ENCODE assay signal across 17 mouse cellular contexts in the genomic region with DNA sequence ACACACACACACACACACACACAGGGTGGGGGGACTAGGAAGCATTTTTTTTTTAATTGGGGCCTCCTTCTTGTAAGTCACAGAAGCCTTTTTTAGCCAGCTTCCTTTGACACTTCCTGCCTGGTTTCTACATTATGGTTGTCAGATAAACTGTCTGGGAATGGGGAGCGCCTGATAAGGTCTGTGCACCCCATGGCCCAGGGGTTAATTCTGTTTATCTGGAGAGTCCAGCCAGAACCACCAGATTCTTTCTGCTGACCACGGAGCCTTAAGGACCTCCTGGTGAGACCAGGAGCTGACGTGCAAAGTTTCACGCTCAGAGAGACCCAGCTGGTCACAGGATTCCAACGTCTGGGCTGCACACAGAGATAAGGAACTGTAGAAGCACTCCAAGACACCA.
A peak's percentile ranks its signal among the peaks of the same experiment; 100 is the strongest.
DNase-seq lines count a peak whose midpoint lies in the region; ATAC-seq lines count a peak whose summit lies in the region.
"Had no signal": no experiment of that assay in that cellular context is flagged by ENCODE, and none has a peak within 500 bp of the region (broad histone marks: within the 10 kb centered on the region; RNA-seq: fewer than 3 reads in every experiment).

No protein-coding gene starts in this region.

- H3K27me3 ChIP-seq in midbrain, embryonic 11.5 days (ENCODE audit: control insufficient read depth, insufficient read depth, low read length), result no peaks in the 10 kb centered on the region
- H3K27me3 ChIP-seq in midbrain, embryonic 16.5 days (ENCODE audit: control insufficient read depth, insufficient read depth, low read depth, low read length), result no peaks in the 10 kb centered on the region
- no peaks in the 10 kb centered on the region for H3K27me3 ChIP-seq in liver, embryonic 11.5 days (replicated peaks; ENCODE audit: control insufficient read depth, insufficient read depth, low read length)
- no peaks in the 10 kb centered on the region for H3K27me3 ChIP-seq in midbrain, embryonic 15.5 days (replicated peaks)
- H3K27me3 ChIP-seq: stomach, embryonic 15.5 days had no signal

- H3K27ac ChIP-seq in midbrain, embryonic 11.5 days (ENCODE audit: low read depth, low read length), result no peak overlapping the region
- H3K27ac ChIP-seq in midbrain, embryonic 16.5 days (ENCODE audit: low read length), result no peak overlapping the region
- peak overlapping the region; percentile 80 for H3K27ac ChIP-seq in liver, embryonic 11.5 days (ENCODE audit: low read depth, low read length)
- H3K27ac ChIP-seq in midbrain, embryonic 15.5 days, result no peak overlapping the region
- H3K27ac ChIP-seq: hindbrain, postnatal 0 days; stomach, embryonic 15.5 days had no signal

- no peaks in the 10 kb centered on the region for H3K9me3 ChIP-seq in midbrain, embryonic 11.5 days (ENCODE audit: control insufficient read depth, low read length)
- H3K9me3 ChIP-seq in midbrain, embryonic 16.5 days (replicated peaks; ENCODE audit: control insufficient read depth, low read length, poor library complexity, severe bottlenecking), result no peaks in the 10 kb centered on the region
- no peaks in the 10 kb centered on the region for H3K9me3 ChIP-seq in liver, embryonic 11.5 days (ENCODE audit: control insufficient read depth, low read length)
- H3K9me3 ChIP-seq in midbrain, embryonic 15.5 days, result no peaks in the 10 kb centered on the region
- H3K9me3 ChIP-seq: stomach, embryonic 15.5 days had no signal

- ATAC-seq in midbrain, embryonic 11.5 days (ENCODE audit: low FRiP score), result no peak
- no peak for ATAC-seq in midbrain, embryonic 16.5 days
- peak; percentile 90 for ATAC-seq in liver, embryonic 11.5 days (replicated peaks; ENCODE audit: low FRiP score)
- peak; percentile 88 for ATAC-seq in megakaryocyte-erythroid progenitor cell, adult 5-6 weeks (replicated peaks; ENCODE audit: low FRiP score, low TSS enrichment, poor library complexity, severe bottlenecking)
- ATAC-seq in midbrain, embryonic 15.5 days (replicated peaks), result no peak
- ATAC-seq: hindbrain, postnatal 0 days had no signal

- intact Hi-C loops in heart, postnatal 10 days (cut with DNase I), result no loop called here

- no peak overlapping the region for H3K4me2 ChIP-seq in midbrain, embryonic 11.5 days
- H3K4me2 ChIP-seq in midbrain, embryonic 16.5 days (ENCODE audit: low read length), result no peak overlapping the region
- peak overlapping the region; percentile 27; the same call in 1 of the 2 replicates for H3K4me2 ChIP-seq in liver, embryonic 11.5 days
- no peak overlapping the region for H3K4me2 ChIP-seq in midbrain, embryonic 15.5 days
- H3K4me2 ChIP-seq: stomach, embryonic 15.5 days had no signal

- H3K4me3 ChIP-seq in midbrain, embryonic 11.5 days (ENCODE audit: low read depth, low read length), result no peak overlapping the region
- no peak overlapping the region for H3K4me3 ChIP-seq in midbrain, embryonic 16.5 days (ENCODE audit: low read depth, low read length)
- H3K4me3 ChIP-seq in liver, embryonic 11.5 days (ENCODE audit: low read depth, low read length), result no peak overlapping the region
- no peak overlapping the region for H3K4me3 ChIP-seq in midbrain, embryonic 15.5 days
- H3K4me3 ChIP-seq: stomach, embryonic 15.5 days had no signal

- no peak overlapping the region for H3K9ac ChIP-seq in midbrain, embryonic 11.5 days (ENCODE audit: low read length)
- H3K9ac ChIP-seq in midbrain, embryonic 16.5 days (ENCODE audit: low read depth, low read length), result no peak overlapping the region
- H3K9ac ChIP-seq in liver, embryonic 11.5 days (ENCODE audit: low read depth, low read length), result no peak overlapping the region
- H3K9ac ChIP-seq in midbrain, embryonic 15.5 days, result no peak overlapping the region
- H3K9ac ChIP-seq: stomach, embryonic 15.5 days had no signal

- no peaks in the 10 kb centered on the region for H3K4me1 ChIP-seq in midbrain, embryonic 11.5 days (ENCODE audit: control insufficient read depth, insufficient read depth, low read length)
- H3K4me1 ChIP-seq in midbrain, embryonic 16.5 days (ENCODE audit: control insufficient read depth, insufficient read depth, low read length), result no peaks in the 10 kb centered on the region
- H3K4me1 ChIP-seq in liver, embryonic 11.5 days (replicated peaks; ENCODE audit: control insufficient read depth, insufficient read depth, low read length), result peaks cover 22% of the 10 kb centered on the region
- H3K4me1 ChIP-seq in midbrain, embryonic 15.5 days, result no peaks in the 10 kb centered on the region
- H3K4me1 ChIP-seq: stomach, embryonic 15.5 days had no signal

- H3K36me3 ChIP-seq in midbrain, embryonic 11.5 days (ENCODE audit: control insufficient read depth, insufficient read depth, low read length), result no peaks in the 10 kb centered on the region
- no peaks in the 10 kb centered on the region for H3K36me3 ChIP-seq in midbrain, embryonic 16.5 days (ENCODE audit: control insufficient read depth, insufficient read depth, low read length)
- H3K36me3 ChIP-seq in liver, embryonic 11.5 days (ENCODE audit: control insufficient read depth, insufficient read depth, low read length), result no peaks in the 10 kb centered on the region
- H3K36me3 ChIP-seq in midbrain, embryonic 15.5 days (replicated peaks), result no peaks in the 10 kb centered on the region
- H3K36me3 ChIP-seq: stomach, embryonic 15.5 days had no signal

- peak; percentile 20 for DNase-seq in heart, adult 8-10 months (ENCODE audit: low spot score)
- no peak for DNase-seq in heart, postnatal 10 days
- DNase-seq in midbrain, embryonic 11.5 days (ENCODE audit: low spot score, missing footprints), result peak; percentile 65
- DNase-seq in liver, embryonic 11.5 days (ENCODE audit: low spot score), result peak; percentile 64
- DNase-seq in cerebellum, postnatal 25 days, result no peak
- DNase-seq: cerebellum, postnatal 10 days; heart, postnatal 36 days; kidney, adult 11 months; lung, adult 18-20 months; lung, postnatal 36 days; midbrain, embryonic 14.5 days; thymus, adult 2 months had no signal

- WGBS in midbrain, embryonic 11.5 days, result 60% methylated on average over 5 of the region's 5 CpGs
- WGBS in midbrain, embryonic 16.5 days, result 68% methylated on average over 5 of the region's 5 CpGs
- 12% methylated on average over 5 of the region's 5 CpGs for WGBS in liver, embryonic 11.5 days
- 68% methylated on average over 5 of the region's 5 CpGs for WGBS in midbrain, embryonic 15.5 days

Comparison
In these comparisons a context has a peak if more than half of its experiments do, and no peak if none do; other contexts are left out.
1. DNase-seq: peak in heart, adult 8-10 months (single experiment), midbrain, embryonic 11.5 days (single experiment) and liver, embryonic 11.5 days (single experiment); none in heart, postnatal 10 days (0 of 2) and cerebellum, postnatal 25 days (0 of 2).
2. ATAC-seq: peak in liver, embryonic 11.5 days (single experiment) and megakaryocyte-erythroid progenitor cell, adult 5-6 weeks (single experiment); none in midbrain, embryonic 11.5 days (single experiment), midbrain, embryonic 16.5 days (single experiment) and midbrain, embryonic 15.5 days (single experiment).